Mouse (Mus musculus) cortical plate, adult 2 months (tissue): ENCODE measurements around the gene Ank3.

Experiments used
- CTCF ChIP-seq: fragments of 200-500 bp; IDR thresholded peaks from 2 replicates; pipeline ENCODE4 v1.5.1; 2011; ENCODE audit warnings: mild to moderate bottlenecking, control low read depth, low read length; ENCODE audit not compliant: insufficient read depth; ENCODE audit errors: extremely low read depth
- POLR2A ChIP-seq: fragments of 200-500 bp; IDR thresholded peaks from 2 replicates; pipeline ENCODE4 v1.6.1; 2011; ENCODE audit warnings: mild to moderate bottlenecking, low read length, control low read depth; ENCODE audit not compliant: insufficient read depth; ENCODE audit errors: extremely low read depth

GRCm38 (mm10) chr10:69656321-69656720 is 257.7 kb downstream of the Ank3 start:
- TF ChIP-seq CTCF, result peak; percentile 84
- no peak for TF ChIP-seq POLR2A
